Mouse (Mus musculus) hindbrain, embryonic 16.5 days (tissue): ENCODE results near the gene Foxp1. TPM values are rescaled to one million over a fixed set of nuclear protein-coding genes. Genes with fewer than 3 reads are reported as not detected.

Experiments used
- ATAC-seq: fragments of 200-750 bp; cut with Nextera tagmentation; 2 replicates; pipeline ENCODE4 v1.8.0; 2017; ENCODE audit warnings: moderate TSS enrichment, moderate library complexity
- H3K27ac ChIP-seq: fragments of 300-500 bp; sonication (generic); 2 replicates; pipeline ENCODE4 v1.5.1; 2014; ENCODE audit warnings: low read depth, mild to moderate bottlenecking, control low read depth, low read length, moderate library complexity
- H3K27me3 ChIP-seq: fragments of 300-500 bp; sonication (generic); replicated peaks from 2 replicates; pipeline ENCODE4 v1.6.1; 2014; ENCODE audit warnings: low read length; ENCODE audit not compliant: control insufficient read depth, insufficient read depth
- H3K36me3 ChIP-seq: fragments of 300-500 bp; sonication (generic); 2 replicates; pipeline ENCODE4 v1.6.1; 2014; ENCODE audit warnings: mild to moderate bottlenecking, low read length, moderate library complexity, mixed read lengths; ENCODE audit not compliant: control insufficient read depth, insufficient read depth
- H3K4me1 ChIP-seq: fragments of 300-500 bp; sonication (generic); 2 replicates; pipeline ENCODE4 v1.6.1; 2014; ENCODE audit warnings: low read depth, low read length; ENCODE audit not compliant: control insufficient read depth, insufficient read depth
- H3K4me2 ChIP-seq: fragments of 300-500 bp; sonication (generic); 2 replicates; pipeline ENCODE4 v1.6.1; 2014; ENCODE audit warnings: mild to moderate bottlenecking, low read length, control low read depth, moderate library complexity
- H3K4me3 ChIP-seq: fragments of 300-500 bp; sonication (generic); 2 replicates; pipeline ENCODE4 v1.5.1; 2014; ENCODE audit warnings: mild to moderate bottlenecking, low read length, control low read depth, moderate library complexity
- H3K9ac ChIP-seq: fragments of 300-500 bp; sonication (generic); 2 replicates; pipeline ENCODE4 v1.6.1; 2014; ENCODE audit warnings: low read depth, mild to moderate bottlenecking, control low read depth, low read length, moderate library complexity
- H3K9me3 ChIP-seq: fragments of 300-500 bp; sonication (generic); 2 replicates; pipeline ENCODE4 v1.6.1; 2014; ENCODE audit warnings: mild to moderate bottlenecking, low read length, moderate library complexity; ENCODE audit not compliant: control insufficient read depth
- WGBS: fragments of 180-500 bp; shearing (Covaris S2); extraction: QIAGEN DNeasy Blood & Tissue Kit; methylation state at CpG from one replicate; pipeline ENCODE4 v1.1.7; 2014; 5-methylcytosine and 5-hydroxymethylcytosine counted together
- polyA plus RNA-seq: library from polyadenylated mRNA; unstranded; fragments of >200 nt; fragmentation: Nextera tagmentation; extraction: Ambion mirVana; gene quantifications from 2 replicates; pipeline ENCODE4 v1.2.1, GENCODE M21; 2015

Gene Foxp1
- polyA plus RNA-seq, 1 experiment from 2014 or later: 47.8 TPM

- Histone ChIP-seq H3K27me3 (peaks cover 4% of the 10 kb centered on the region), H3K4me3 (no peak overlapping the region), H3K9ac (no peak overlapping the region), H3K36me3 (no peaks in the 10 kb centered on the region), H3K9me3 (no peaks in the 10 kb centered on the region), H3K4me2 (no peak overlapping the region), H3K4me1 (peaks cover 17% of the 10 kb centered on the region), H3K27ac (no peak overlapping the region)
- 26% methylated on average over 11 of the region's 12 CpGs for WGBS
- ATAC-seq: no peak
Measured at GRCm38 (mm10) chr6:99263061-99263885, 259.2 kb downstream of the Foxp1 start.

GRCm38 (mm10) chr6:99261737-99262130 is 260.8 kb downstream of the Foxp1 start:
- H3K27ac ChIP-seq: no peak overlapping the region
- ATAC-seq: no peak

GRCm38 (mm10) chr6:99260941-99261736 is 261.4 kb downstream of the Foxp1 start:
- 51% methylated on average over 11 of the region's 11 CpGs for WGBS
- Histone ChIP-seq H3K27ac (no peak overlapping the region), H3K4me3 (no peak overlapping the region), H3K36me3 (no peaks in the 10 kb centered on the region), H3K4me2 (no peak overlapping the region), H3K9ac (no peak overlapping the region), H3K4me1 (peaks cover 8% of the 10 kb centered on the region), H3K27me3 (peaks cover 4% of the 10 kb centered on the region), H3K9me3 (no peaks in the 10 kb centered on the region)
- no peak for ATAC-seq

More at GRCm38 (mm10) chr6:99261737-99262130, 260.8 kb downstream of the Foxp1 start:
- Histone ChIP-seq H3K4me1 (peaks cover 13% of the 10 kb centered on the region), H3K4me2 (no peak overlapping the region), H3K9me3 (no peaks in the 10 kb centered on the region), H3K27me3 (peaks cover 4% of the 10 kb centered on the region), H3K4me3 (no peak overlapping the region), H3K9ac (no peak overlapping the region), H3K36me3 (no peaks in the 10 kb centered on the region)
- WGBS: 51% methylated on average over 4 of the region's 4 CpGs

- H3K4me2 ChIP-seq: no peak overlapping the region
- H3K9ac ChIP-seq: no peak overlapping the region
- WGBS: 82% methylated on average over 5 of the region's 5 CpGs
- no peaks in the 10 kb centered on the region for H3K4me1 ChIP-seq
- no peaks in the 10 kb centered on the region for H3K36me3 ChIP-seq
- ATAC-seq: no peak
- H3K27ac ChIP-seq: no peak overlapping the region
- no peak overlapping the region for H3K4me3 ChIP-seq
- H3K9me3 ChIP-seq: no peaks in the 10 kb centered on the region
- H3K27me3 ChIP-seq: no peaks in the 10 kb centered on the region
Measured at GRCm38 (mm10) chr6:99258346-99258745, 264.2 kb downstream of the Foxp1 start.

GRCm38 (mm10) chr6:99257676-99258075 is 264.8 kb downstream of the Foxp1 start:
- Histone ChIP-seq H3K4me3 (no peak overlapping the region), H3K9me3 (no peaks in the 10 kb centered on the region), H3K9ac (no peak overlapping the region), H3K27ac (no peak overlapping the region), H3K36me3 (no peaks in the 10 kb centered on the region), H3K4me2 (no peak overlapping the region), H3K4me1 (no peaks in the 10 kb centered on the region), H3K27me3 (no peaks in the 10 kb centered on the region)
- 79% methylated on average over 2 of the region's 2 CpGs for WGBS
- no peak for ATAC-seq

GRCm38 (mm10) chr6:99253331-99253730 is 269.2 kb downstream of the Foxp1 start:
- no peaks in the 10 kb centered on the region for H3K36me3 ChIP-seq
- 88% methylated on average over 8 of the region's 8 CpGs for WGBS
- no peaks in the 10 kb centered on the region for H3K9me3 ChIP-seq
- no peak overlapping the region for H3K27ac ChIP-seq
- no peaks in the 10 kb centered on the region for H3K4me1 ChIP-seq
- no peak overlapping the region for H3K4me3 ChIP-seq
- no peak overlapping the region for H3K4me2 ChIP-seq
- no peak overlapping the region for H3K9ac ChIP-seq
- ATAC-seq: no peak
- no peaks in the 10 kb centered on the region for H3K27me3 ChIP-seq

GRCm38 (mm10) chr6:99252816-99253215 is 269.7 kb downstream of the Foxp1 start:
- Histone ChIP-seq H3K27me3 (no peaks in the 10 kb centered on the region), H3K36me3 (no peaks in the 10 kb centered on the region), H3K9me3 (no peaks in the 10 kb centered on the region), H3K27ac (no peak overlapping the region), H3K9ac (no peak overlapping the region), H3K4me2 (no peak overlapping the region), H3K4me3 (no peak overlapping the region), H3K4me1 (no peaks in the 10 kb centered on the region)
- WGBS: 84% methylated on average over 5 of the region's 5 CpGs
- ATAC-seq: no peak

GRCm38 (mm10) chr6:99251924-99252323 is 270.6 kb downstream of the Foxp1 start:
- 91% methylated on average over 4 of the region's 4 CpGs for WGBS
- Histone ChIP-seq H3K27ac (no peak overlapping the region), H3K36me3 (no peaks in the 10 kb centered on the region), H3K4me2 (no peak overlapping the region), H3K4me1 (no peaks in the 10 kb centered on the region), H3K9ac (no peak overlapping the region), H3K27me3 (no peaks in the 10 kb centered on the region), H3K9me3 (no peaks in the 10 kb centered on the region), H3K4me3 (no peak overlapping the region)
- no peak for ATAC-seq

GRCm38 (mm10) chr6:99251222-99251621 is 271.3 kb downstream of the Foxp1 start:
- H3K4me1 ChIP-seq: no peaks in the 10 kb centered on the region
- no peak overlapping the region for H3K4me2 ChIP-seq
- H3K27me3 ChIP-seq: no peaks in the 10 kb centered on the region
- no peak overlapping the region for H3K4me3 ChIP-seq
- H3K36me3 ChIP-seq: no peaks in the 10 kb centered on the region
- ATAC-seq: no peak
- no peaks in the 10 kb centered on the region for H3K9me3 ChIP-seq
- WGBS: 94% methylated on average over 3 of the region's 3 CpGs
- no peak overlapping the region for H3K27ac ChIP-seq
- no peak overlapping the region for H3K9ac ChIP-seq
